Mouse (Mus musculus) C2C12 (cell line): ENCODE data around the gene Bola1. TPM values are rescaled to one million over a fixed set of nuclear protein-coding genes. Genes with fewer than 3 reads are reported as not detected.

ENCODE experiments used
- H3K27me3 ChIP-seq: one replicate; pipeline ENCODE4 v1.6.1; 2011; ENCODE audit not compliant: control insufficient read depth, insufficient read depth, insufficient read length
- H3K36me3 ChIP-seq: one replicate; pipeline ENCODE4 v1.6.1; 2011; ENCODE audit not compliant: control insufficient read depth, insufficient read depth
- H3K4me3 ChIP-seq: one replicate; pipeline ENCODE4 v1.5.1; 2011; ENCODE audit warnings: mild to moderate bottlenecking, control low read depth; ENCODE audit not compliant: poor library complexity, insufficient read depth, severe bottlenecking
- H3K79me2 ChIP-seq: one replicate; pipeline ENCODE4 v1.6.1; 2011; ENCODE audit not compliant: control insufficient read depth, insufficient read depth
- H3K79me3 ChIP-seq: one replicate; pipeline ENCODE4 v1.6.1; 2011; ENCODE audit warnings: low read depth, control low read depth
- H3ac ChIP-seq: one replicate; pipeline ENCODE3; 2011; ENCODE audit warnings: low read depth; ENCODE audit not compliant: control insufficient read depth, insufficient read length
- CEBPB ChIP-seq: IDR thresholded peaks from one replicate; pipeline ENCODE4 v1.6.1; 2011; ENCODE audit warnings: low read depth, mild to moderate bottlenecking, control low read depth, moderate library complexity
- CTCF ChIP-seq: IDR thresholded peaks from one replicate; pipeline ENCODE4 v1.5.1; 2011; ENCODE audit not compliant: control insufficient read depth, insufficient read depth, insufficient read length
- FOSL1 ChIP-seq: IDR thresholded peaks from one replicate; pipeline ENCODE4 v1.8.0; 2011; ENCODE audit warnings: mild to moderate bottlenecking, low read length; ENCODE audit not compliant: poor library complexity, insufficient read depth, severe bottlenecking
- MAX ChIP-seq: IDR thresholded peaks from one replicate; pipeline ENCODE4 v1.6.1; 2011; ENCODE audit warnings: mild to moderate bottlenecking, control low read depth
- MYOD1 ChIP-seq: IDR thresholded peaks from one replicate; pipeline ENCODE4 v1.6.1; 2011; ENCODE audit warnings: low read depth; ENCODE audit not compliant: control insufficient read depth, insufficient read length
- MYOG ChIP-seq: IDR thresholded peaks from one replicate; pipeline ENCODE4 v1.6.1; 2011; ENCODE audit not compliant: control insufficient read depth, insufficient read length; ENCODE audit errors: extremely low read depth
- USF1 ChIP-seq: IDR thresholded peaks from one replicate; pipeline ENCODE4 v1.6.1; 2011; ENCODE audit warnings: low read depth, mild to moderate bottlenecking, control low read depth, moderate library complexity
- microRNA-seq: library from miRNA; unstranded; fragments of <30 nt; microRNA quantifications from one replicate; pipeline ENCODE4, GENCODE M21; 2019; ENCODE audit warnings: borderline microRNAs expressed
- polyA plus RNA-seq: library from polyadenylated mRNA; unstranded; fragments of >200 nt; fragmentation: generic; extraction: Trizol; gene quantifications from one replicate; pipeline ENCODE4 v1.2.1, GENCODE M21; 2012; ENCODE audit warnings: missing spikeins

Bola1 gene
- polyA plus RNA-seq, 1 experiment, result 76.1 TPM

- no peak overlapping the region for H3K4me3 ChIP-seq
- TF ChIP-seq MYOG (no peak), MAX (no peak), USF1 (no peak), FOSL1 (no peak), CTCF (no peak), MYOD1 (no peak), CEBPB (no peak)
- no peaks in the 10 kb centered on the region for H3K79me2 ChIP-seq
These were observed 64.0 kb downstream of the Bola1 start for GRCm38 (mm10) chr3:96155501-96155900.

GRCm38 (mm10) chr3:96152611-96153010 is 66.9 kb downstream of the Bola1 start:
- Histone ChIP-seq H3K27me3 (no peaks in the 10 kb centered on the region), H3ac (no peak overlapping the region), H3K36me3 (peaks cover 69% of the 10 kb centered on the region), H3K4me3 (no peak overlapping the region), H3K79me3 (no peaks in the 10 kb centered on the region), H3K79me2 (no peaks in the 10 kb centered on the region)
- TF ChIP-seq CEBPB (no peak), USF1 (no peak), CTCF (no peak), MAX (no peak), MYOD1 (no peak), FOSL1 (no peak), MYOG (no peak)

More at GRCm38 (mm10) chr3:96155501-96155900, 64.0 kb downstream of the Bola1 start:
- no peaks in the 10 kb centered on the region for H3K27me3 ChIP-seq
- H3ac ChIP-seq, result no peak overlapping the region
- H3K36me3 ChIP-seq, result peaks cover 59% of the 10 kb centered on the region
- no peaks in the 10 kb centered on the region for H3K79me3 ChIP-seq

- no peak overlapping the region for H3ac ChIP-seq
- H3K79me3 ChIP-seq, result no peaks in the 10 kb centered on the region
- H3K27me3 ChIP-seq, result no peaks in the 10 kb centered on the region
- no peak overlapping the region for H3K4me3 ChIP-seq
- H3K36me3 ChIP-seq, result peaks cover 63% of the 10 kb centered on the region
- no peaks in the 10 kb centered on the region for H3K79me2 ChIP-seq
- TF ChIP-seq MYOD1, result no peak
- TF ChIP-seq CEBPB, result no peak
- no peak for TF ChIP-seq MAX
- TF ChIP-seq CTCF, result no peak
- no peak for TF ChIP-seq USF1
- TF ChIP-seq FOSL1, result no peak
- no peak for TF ChIP-seq MYOG
These were observed 67.7 kb downstream of the Bola1 start for GRCm38 (mm10) chr3:96151836-96152235.

- H3K79me2 ChIP-seq, result no peaks in the 10 kb centered on the region
- no peak for TF ChIP-seq MYOG
- no peak for TF ChIP-seq MAX
- H3K79me3 ChIP-seq, result no peaks in the 10 kb centered on the region
- H3ac ChIP-seq, result no peak overlapping the region
- no peak overlapping the region for H3K4me3 ChIP-seq
- H3K27me3 ChIP-seq, result no peaks in the 10 kb centered on the region
- H3K36me3 ChIP-seq, result peaks cover 58% of the 10 kb centered on the region
These were observed 71.6 kb downstream of the Bola1 start for GRCm38 (mm10) chr3:96147950-96148349.

Small RNA genes within 50 kb of the gene (microRNA-seq; reads per million reads assigned to microRNA genes)
- gene Gm44492 (0.20 reads per million), gene Gm47311 (not detected), gene Gm47313 (not detected)

Other genes starting within 250 kb of the Bola1 start
- 103 TPM for gene Plekho1, start 223.7 kb downstream of the Bola1 start, polyA plus RNA-seq
- 15.6 TPM for gene Vps45, start 161.2 kb downstream of the Bola1 start, polyA plus RNA-seq
- 12.5 TPM for gene Otud7b, start 115.2 kb downstream of the Bola1 start, polyA plus RNA-seq
- gene Mtmr11, start 57.7 kb downstream of the Bola1 start, polyA plus RNA-seq, result 5.1 TPM
- 136 TPM for gene Sf3b4, start 47.4 kb downstream of the Bola1 start, polyA plus RNA-seq
- 0.33 TPM for gene Sv2a, start 38.6 kb downstream of the Bola1 start, polyA plus RNA-seq
- gene Hist2h2ab, start 156 bp upstream of the Bola1 start, polyA plus RNA-seq, result 0.18 TPM
- gene Hist2h2ac, start 1.2 kb upstream of the Bola1 start, polyA plus RNA-seq, result 1.9 TPM
- gene Hist2h2be, start 1.4 kb upstream of the Bola1 start, polyA plus RNA-seq, result 0.98 TPM
- gene Hist2h3c2, start 19.4 kb upstream of the Bola1 start, polyA plus RNA-seq, result 5.1 TPM
- 20.3 TPM for gene Hist2h2aa2, start 20.6 kb upstream of the Bola1 start, polyA plus RNA-seq
- not detected for gene Hist2h2aa1, start 25.8 kb upstream of the Bola1 start, polyA plus RNA-seq
- gene Hist2h3c1, start 27.0 kb upstream of the Bola1 start, polyA plus RNA-seq, result 0.32 TPM
- gene Hist2h4, start 43.6 kb upstream of the Bola1 start, polyA plus RNA-seq, result 0.89 TPM
- gene Hist2h3b, start 48.9 kb upstream of the Bola1 start, polyA plus RNA-seq, result 11.3 TPM
- 3.3 TPM for gene Hist2h2bb, start 50.0 kb upstream of the Bola1 start, polyA plus RNA-seq
- gene Fcgr1, start 74.3 kb upstream of the Bola1 start, polyA plus RNA-seq, result 0.02 TPM
- not detected for gene BC107364, start 232.6 kb upstream of the Bola1 start, polyA plus RNA-seq